Mouse (Mus musculus) forebrain, embryonic 16.5 days (tissue): ENCODE results near the gene Gm45062. TPM values are rescaled to one million over a fixed set of nuclear protein-coding genes. Genes with fewer than 3 reads are reported as not detected.
A peak's percentile ranks its signal among the peaks of the same experiment; 100 is the strongest.

Source experiments
- ATAC-seq: fragments of 200-750 bp; cut with Nextera tagmentation; 2 replicates; pipeline ENCODE4 v1.8.0; 2017; ENCODE audit warnings: mild to moderate bottlenecking, moderate library complexity
- H3K27ac ChIP-seq: fragments of 300-500 bp; sonication (generic); 2 replicates; pipeline ENCODE4 v1.5.1; 2014; ENCODE audit warnings: low read length, control low read depth
- H3K27me3 ChIP-seq: fragments of 300-500 bp; sonication (generic); replicated peaks from 2 replicates; pipeline ENCODE4 v1.6.1; 2014; ENCODE audit warnings: low read length; ENCODE audit not compliant: control insufficient read depth, insufficient read depth
- H3K36me3 ChIP-seq: fragments of 300-500 bp; sonication (generic); 2 replicates; pipeline ENCODE4 v1.6.1; 2014; ENCODE audit not compliant: control insufficient read depth, insufficient read depth
- H3K4me1 ChIP-seq: fragments of 300-500 bp; sonication (generic); replicated peaks from 2 replicates; pipeline ENCODE4 v1.6.1; 2014; ENCODE audit warnings: low read length; ENCODE audit not compliant: control insufficient read depth, insufficient read depth
- H3K4me2 ChIP-seq: fragments of 300-500 bp; sonication (generic); 2 replicates; pipeline ENCODE4 v1.6.1; 2014; ENCODE audit warnings: mild to moderate bottlenecking, low read length, control low read depth
- H3K4me3 ChIP-seq: fragments of 300-500 bp; sonication (generic); replicated peaks from 2 replicates; pipeline ENCODE4 v1.5.1; 2014; ENCODE audit warnings: mild to moderate bottlenecking, low read length, control low read depth
- H3K9ac ChIP-seq: fragments of 300-500 bp; sonication (generic); replicated peaks from 2 replicates; pipeline ENCODE4 v1.6.1; 2014; ENCODE audit warnings: low read depth, low read length, control low read depth
- H3K9me3 ChIP-seq: fragments of 300-500 bp; sonication (generic); 2 replicates; pipeline ENCODE4 v1.6.1; 2016; ENCODE audit warnings: low read length; ENCODE audit not compliant: control insufficient read depth
- WGBS: fragments of 180-500 bp; shearing (Covaris S2); extraction: QIAGEN DNeasy Blood & Tissue Kit; methylation state at CpG from one replicate; pipeline ENCODE4 v1.1.7; 2014; 5-methylcytosine and 5-hydroxymethylcytosine counted together
- polyA plus RNA-seq: library from polyadenylated mRNA; unstranded; fragments of >200 nt; fragmentation: Nextera tagmentation; extraction: Ambion mirVana; gene quantifications from 2 replicates; pipeline ENCODE4 v1.2.1, GENCODE M21; 2015

The Gm45062 gene
- polyA plus RNA-seq, 1 experiment from 2014 or later = 24.3 TPM

GRCm38 (mm10) chr6:8509961-8510863 lies 251.0 kb downstream of the Gm45062 start:
- Histone ChIP-seq H3K36me3 (no peaks in the 10 kb centered on the region), H3K4me1 (peaks cover 14% of the 10 kb centered on the region), H3K9ac (peak overlapping the region; percentile 98), H3K27me3 (no peaks in the 10 kb centered on the region), H3K4me3 (peak overlapping the region; percentile 92), H3K4me2 (peak overlapping the region; percentile 82), H3K9me3 (no peaks in the 10 kb centered on the region), H3K27ac (peak overlapping the region; percentile 100)
- no peak for ATAC-seq
- WGBS = under 1% methylated on average over 50 of the region's 73 CpGs

DNA sequence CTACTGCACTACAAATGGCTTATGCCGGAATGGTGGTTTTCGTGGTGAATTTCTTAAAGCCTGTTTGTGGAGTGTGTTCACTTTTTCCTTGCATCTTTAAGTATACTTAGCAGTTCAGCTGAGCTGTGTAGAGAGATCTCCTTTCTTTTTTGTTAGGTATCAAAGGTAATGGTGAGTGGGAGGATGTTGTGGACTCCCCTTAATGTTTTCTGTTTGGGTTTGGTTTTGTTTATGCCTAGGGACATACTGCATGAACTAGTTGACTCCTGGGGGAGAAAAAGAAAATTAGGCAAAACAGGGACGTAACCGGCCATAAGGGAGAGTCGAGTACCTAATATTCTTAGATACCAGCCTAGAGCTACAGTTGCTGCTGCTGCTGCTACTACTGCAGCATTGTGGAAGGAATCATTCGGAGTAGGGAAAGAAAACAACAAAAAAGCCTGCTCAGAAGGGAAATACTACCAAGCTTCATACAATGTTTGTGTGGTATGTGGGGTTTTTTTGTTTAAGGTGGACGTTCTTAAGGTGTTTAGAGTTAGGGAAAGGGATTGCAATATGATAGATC lies 251.7 kb downstream of the Gm45062 start:
- H3K36me3 ChIP-seq = no peaks in the 10 kb centered on the region
- peak overlapping the region; percentile 100 for H3K27ac ChIP-seq
- no peak for ATAC-seq
- peak overlapping the region; percentile 92 for H3K4me3 ChIP-seq
- no peaks in the 10 kb centered on the region for H3K27me3 ChIP-seq
- peak overlapping the region; percentile 82 for H3K4me2 ChIP-seq
- no peaks in the 10 kb centered on the region for H3K9me3 ChIP-seq
- peaks cover 14% of the 10 kb centered on the region for H3K4me1 ChIP-seq
- H3K9ac ChIP-seq = peak overlapping the region; percentile 98
- under 1% methylated on average over 7 of the region's 7 CpGs for WGBS

DNA sequence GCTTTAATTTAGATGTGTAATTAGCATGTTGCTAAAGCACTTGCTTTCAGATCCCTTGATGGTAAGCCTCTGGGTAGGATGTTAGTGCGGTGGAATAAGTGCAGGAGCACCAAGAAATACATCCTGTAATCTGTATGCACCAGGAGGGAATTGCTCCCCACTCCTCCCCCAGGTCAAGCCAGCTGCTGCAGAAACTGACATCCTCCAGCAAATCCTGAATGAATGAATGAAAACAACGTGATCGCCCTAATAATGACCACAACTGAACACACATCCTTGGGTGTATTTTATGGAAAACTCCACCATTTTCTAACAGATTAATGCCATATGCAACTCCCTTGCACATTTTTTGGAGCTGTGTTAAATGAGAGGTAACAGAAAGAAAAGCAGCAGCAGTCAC lies 252.2 kb downstream of the Gm45062 start:
- no peaks in the 10 kb centered on the region for H3K9me3 ChIP-seq
- peak overlapping the region; percentile 98 for H3K9ac ChIP-seq
- WGBS = 2% methylated on average over 3 of the region's 3 CpGs
- H3K36me3 ChIP-seq = no peaks in the 10 kb centered on the region
- peak overlapping the region; percentile 92 for H3K4me3 ChIP-seq
- H3K27me3 ChIP-seq = no peaks in the 10 kb centered on the region
- peaks cover 14% of the 10 kb centered on the region for H3K4me1 ChIP-seq
- H3K4me2 ChIP-seq = peak overlapping the region; percentile 82
- H3K27ac ChIP-seq = 0 out of 2 replicates have a peak overlapping the region, but pooled peaks have one; percentile 44
- ATAC-seq = no peak

GRCm38 (mm10) chr6:8512416-8512815 lies 253.2 kb downstream of the Gm45062 start:
- H3K27ac ChIP-seq = no peak overlapping the region; the same call in 1 of the 2 replicates

GRCm38 (mm10) chr6:8519687-8520086 lies 260.4 kb downstream of the Gm45062 start:
- Histone ChIP-seq H3K36me3 (no peaks in the 10 kb centered on the region), H3K9me3 (no peaks in the 10 kb centered on the region), H3K4me2 (no peak overlapping the region), H3K4me3 (no peak overlapping the region), H3K27me3 (no peaks in the 10 kb centered on the region), H3K27ac (no peak overlapping the region), H3K4me1 (no peaks in the 10 kb centered on the region), H3K9ac (no peak overlapping the region)
- no peak for ATAC-seq
- 54% methylated on average over 3 of the region's 3 CpGs for WGBS

More at GRCm38 (mm10) chr6:8512416-8512815, 253.2 kb downstream of the Gm45062 start:
- 9% methylated on average over 8 of the region's 8 CpGs for WGBS
- no peaks in the 10 kb centered on the region for H3K9me3 ChIP-seq
- H3K36me3 ChIP-seq = no peaks in the 10 kb centered on the region
- H3K4me2 ChIP-seq = peak overlapping the region; percentile 82
- H3K9ac ChIP-seq = peak overlapping the region; percentile 98
- peak overlapping the region; percentile 92 for H3K4me3 ChIP-seq
- peaks cover 14% of the 10 kb centered on the region for H3K4me1 ChIP-seq
- no peak for ATAC-seq
- no peaks in the 10 kb centered on the region for H3K27me3 ChIP-seq

DNA sequence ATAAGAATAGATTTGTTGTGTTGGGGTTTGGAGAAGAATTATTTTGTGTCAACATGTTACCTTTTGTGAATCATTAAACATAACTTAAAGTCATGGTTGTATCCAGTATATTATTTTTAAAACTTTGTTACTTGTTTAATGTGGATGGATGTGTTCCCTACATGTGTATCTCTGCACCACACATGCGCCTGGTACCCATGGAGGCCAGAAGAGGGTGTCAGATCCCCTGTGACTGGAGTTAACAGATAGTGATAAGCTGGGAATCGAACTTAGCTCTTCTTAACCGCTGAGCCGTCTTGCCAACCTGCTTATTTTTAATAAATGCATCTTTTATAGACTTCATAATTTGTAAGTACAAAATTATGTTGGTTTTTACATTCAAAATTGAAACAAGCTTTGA lies 262.0 kb downstream of the Gm45062 start:
- Histone ChIP-seq H3K27ac (no peak overlapping the region), H3K36me3 (no peaks in the 10 kb centered on the region), H3K4me1 (no peaks in the 10 kb centered on the region), H3K27me3 (no peaks in the 10 kb centered on the region), H3K4me3 (no peak overlapping the region), H3K9ac (no peak overlapping the region), H3K9me3 (no peaks in the 10 kb centered on the region), H3K4me2 (no peak overlapping the region)
- 96% methylated on average over 4 of the region's 4 CpGs for WGBS
- no peak for ATAC-seq

GRCm38 (mm10) chr6:8524717-8525116 lies 265.5 kb downstream of the Gm45062 start:
- ATAC-seq = no peak
- Histone ChIP-seq H3K36me3 (no peaks in the 10 kb centered on the region), H3K4me2 (no peak overlapping the region), H3K9ac (no peak overlapping the region), H3K27me3 (no peaks in the 10 kb centered on the region), H3K27ac (no peak overlapping the region), H3K4me3 (no peak overlapping the region), H3K9me3 (no peaks in the 10 kb centered on the region), H3K4me1 (no peaks in the 10 kb centered on the region)
- WGBS = 91% methylated on average over 5 of the region's 5 CpGs

DNA sequence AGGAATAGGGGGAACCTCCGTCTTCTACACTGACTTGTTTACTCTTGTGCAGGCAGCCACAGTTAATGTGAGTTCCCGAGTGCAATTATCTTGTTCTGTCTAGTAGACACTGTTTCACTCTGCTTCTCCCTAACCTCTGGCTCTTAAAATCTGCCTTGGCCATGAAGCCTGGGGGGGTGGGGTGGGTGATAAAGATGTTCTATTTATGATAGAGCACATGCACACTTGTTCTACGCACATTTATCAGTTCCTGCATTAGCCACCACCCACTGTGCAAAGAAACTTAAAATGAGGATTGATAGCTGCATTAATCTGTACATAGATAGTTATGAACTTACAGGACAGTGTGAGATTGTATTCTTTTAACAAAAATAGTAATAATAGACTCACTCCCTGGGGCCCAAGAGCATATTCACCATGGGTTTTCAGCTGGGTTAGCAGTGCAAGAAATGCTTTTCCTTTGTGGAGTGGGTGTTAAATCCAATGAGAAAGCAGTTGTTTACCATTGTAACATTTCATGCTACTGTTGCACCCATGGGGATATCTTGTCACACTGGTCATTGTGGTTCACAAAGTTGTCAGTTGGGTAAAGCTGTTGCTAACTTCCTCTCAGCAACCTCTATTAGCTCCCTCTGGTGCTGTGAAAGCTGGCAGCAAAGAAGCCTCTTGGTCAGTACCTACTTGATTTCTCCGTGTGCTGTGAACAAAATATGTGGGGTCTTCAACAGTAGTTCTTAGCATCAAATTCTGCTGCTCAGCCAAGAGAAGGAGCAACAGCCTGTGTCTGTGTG lies 272.0 kb downstream of the Gm45062 start:
- ATAC-seq = no peak
- no peaks in the 10 kb centered on the region for H3K4me1 ChIP-seq
- H3K4me3 ChIP-seq = no peak overlapping the region
- H3K4me2 ChIP-seq = no peak overlapping the region
- WGBS = 89% methylated on average over 4 of the region's 4 CpGs
- H3K9me3 ChIP-seq = no peaks in the 10 kb centered on the region
- H3K9ac ChIP-seq = no peak overlapping the region
- no peaks in the 10 kb centered on the region for H3K36me3 ChIP-seq
- no peak overlapping the region for H3K27ac ChIP-seq
- no peaks in the 10 kb centered on the region for H3K27me3 ChIP-seq

DNA sequence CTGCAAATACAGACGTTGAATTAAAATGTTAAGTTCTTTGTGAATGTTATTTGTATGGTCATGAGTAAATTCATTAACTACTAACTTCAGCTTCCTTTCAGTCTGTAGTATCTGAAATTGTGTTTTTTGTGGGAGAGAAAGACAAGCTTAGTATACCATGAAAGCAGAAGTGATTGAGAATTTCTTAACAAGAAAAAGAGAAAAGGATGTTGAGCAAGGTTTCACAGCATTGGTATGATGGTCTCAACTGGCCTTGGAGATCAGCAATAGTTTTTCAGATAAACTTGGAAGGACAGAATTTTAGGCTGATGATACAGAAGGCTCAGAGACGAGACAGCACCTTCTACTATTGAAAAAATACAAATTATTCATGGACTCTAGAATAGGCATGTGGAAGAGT lies 277.7 kb downstream of the Gm45062 start:
- Histone ChIP-seq H3K4me1 (no peaks in the 10 kb centered on the region), H3K27me3 (no peaks in the 10 kb centered on the region), H3K9ac (no peak overlapping the region), H3K27ac (no peak overlapping the region), H3K9me3 (no peaks in the 10 kb centered on the region), H3K36me3 (no peaks in the 10 kb centered on the region), H3K4me3 (no peak overlapping the region), H3K4me2 (no peak overlapping the region)
- ATAC-seq = no peak
- 73% methylated on average over 2 of the region's 2 CpGs for WGBS
